Mouse (Mus musculus) midbrain, embryonic 14.5 days (tissue): Measurements from ENCODE around the gene Olfr1416. TPM values are rescaled to one million over a fixed set of nuclear protein-coding genes. Genes with fewer than 3 reads are reported as not detected.

Experiments
- ATAC-seq: fragments of 200-750 bp; cut with Nextera tagmentation; 2 replicates; pipeline ENCODE4 v1.8.0; 2017; ENCODE audit warnings: moderate number of reproducible peaks, moderate library complexity; ENCODE audit not compliant: low FRiP score, low TSS enrichment
- DNase-seq: peaks from one replicate; pipeline ENCODE4 v3.0.0-alpha.2; 2015
- H3K27ac ChIP-seq: fragments of 300-500 bp; sonication (generic); replicated peaks from 2 replicates; pipeline ENCODE4 v1.5.1; 2014; ENCODE audit warnings: mild to moderate bottlenecking, low read depth, low read length, moderate library complexity
- H3K27me3 ChIP-seq: fragments of 300-500 bp; sonication (generic); 2 replicates; pipeline ENCODE4 v1.6.1; 2014; ENCODE audit warnings: low read length, control low read depth, mixed read lengths; ENCODE audit not compliant: control insufficient read depth, insufficient read depth
- H3K36me3 ChIP-seq: fragments of 300-500 bp; sonication (generic); 2 replicates; pipeline ENCODE4 v1.6.1; 2014; ENCODE audit warnings: low read length, control low read depth; ENCODE audit not compliant: control insufficient read depth, insufficient read depth
- H3K4me1 ChIP-seq: fragments of 300-500 bp; sonication (generic); 2 replicates; pipeline ENCODE4 v1.6.1; 2014; ENCODE audit warnings: mild to moderate bottlenecking, antibody characterized with exemption, low read length, control low read depth; ENCODE audit not compliant: control insufficient read depth, insufficient read depth
- H3K4me2 ChIP-seq: fragments of 300-500 bp; sonication (generic); 2 replicates; pipeline ENCODE4 v1.6.1; 2014; ENCODE audit warnings: mild to moderate bottlenecking, low read length, moderate library complexity
- H3K4me3 ChIP-seq: fragments of 300-500 bp; sonication (generic); replicated peaks from 2 replicates; pipeline ENCODE4 v1.5.1; 2014; ENCODE audit warnings: low read depth, low read length
- H3K9ac ChIP-seq: fragments of 300-500 bp; sonication (generic); replicated peaks from 2 replicates; pipeline ENCODE4 v1.6.1; 2014; ENCODE audit warnings: mild to moderate bottlenecking, low read length, moderate library complexity
- H3K9me3 ChIP-seq: fragments of 300-500 bp; sonication (generic); 2 replicates; pipeline ENCODE4 v1.6.1; 2016; ENCODE audit warnings: low read length, control low read depth, mixed read lengths; ENCODE audit not compliant: control insufficient read depth
- WGBS: fragments of 180-500 bp; shearing (Covaris S2); extraction: QIAGEN DNeasy Blood & Tissue Kit; methylation state at CpG from one replicate; pipeline ENCODE4 v1.1.7; 2014; 5-methylcytosine and 5-hydroxymethylcytosine counted together
- polyA plus RNA-seq: library from polyadenylated mRNA; unstranded; fragments of >200 nt; fragmentation: Nextera tagmentation; extraction: Ambion mirVana; gene quantifications from 2 replicates; pipeline ENCODE4 v1.2.1, GENCODE M21; 2014

Olfr1416 gene
- polyA plus RNA-seq, 1 experiment from 2014 or later: not detected

DNA sequence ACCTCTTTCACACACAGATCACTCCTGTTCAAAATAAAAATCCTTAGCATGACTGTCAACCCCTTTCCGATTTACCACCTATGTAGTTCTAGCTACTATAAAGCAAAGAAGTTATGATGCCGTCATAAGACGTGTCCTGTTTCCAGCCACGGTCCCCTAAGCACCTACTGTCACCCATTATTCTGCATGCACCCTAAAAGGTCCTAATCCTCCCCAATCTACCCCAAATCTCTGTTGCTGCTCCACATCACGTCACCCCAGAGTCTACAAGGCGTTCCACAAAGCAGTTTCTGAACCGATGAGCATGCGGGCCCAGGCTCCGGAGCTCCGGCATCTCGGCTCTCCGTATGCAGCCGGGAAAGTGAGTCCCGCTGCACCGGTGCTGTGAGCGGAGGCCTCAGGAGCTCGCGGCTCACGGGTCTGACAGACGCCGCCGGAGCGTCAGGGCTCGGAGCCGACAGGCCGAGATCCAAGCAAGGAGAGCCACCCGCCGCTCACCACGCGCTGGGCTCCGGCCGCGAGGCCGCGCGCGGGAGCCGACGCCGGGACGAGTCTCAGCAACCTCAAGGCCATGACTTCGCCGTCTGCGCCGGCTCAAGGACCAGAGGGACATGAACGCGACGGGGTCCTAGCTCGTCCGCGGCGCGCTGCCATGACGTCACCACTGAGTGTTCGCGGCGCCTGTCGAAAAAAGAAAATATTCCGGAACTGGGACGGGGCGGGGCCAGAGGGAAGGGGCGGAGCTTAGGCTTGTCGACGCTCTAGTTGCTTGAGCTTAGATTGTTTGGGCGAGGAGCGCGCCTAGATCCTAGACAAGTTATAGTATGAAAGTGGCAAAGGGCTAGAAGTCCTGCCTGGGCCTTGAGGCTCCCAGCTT is 11.5 kb downstream of the Olfr1416 start, which contains the start of gene Ndufa10:
Gene Ndufa10, minus strand, starts transcription at position 696 of the 877 bp plus-strand sequence.
- H3K9me3 ChIP-seq: no peaks in the 10 kb centered on the region
- peaks cover 26% of the 10 kb centered on the region for H3K36me3 ChIP-seq
- peak within 1 kb of the TSS; percentile 93 for H3K4me2 ChIP-seq
- DNase-seq: peak; percentile 96
- H3K4me1 ChIP-seq: peaks cover 10% of the 10 kb centered on the region
- peak; percentile 93 for ATAC-seq
- H3K4me3 ChIP-seq: peak within 1 kb of the TSS; percentile 96
- no peaks in the 10 kb centered on the region for H3K27me3 ChIP-seq
- 1% methylated on average over 67 of the region's 67 CpGs for WGBS
- H3K27ac ChIP-seq: peak within 1 kb of the TSS; percentile 75
- H3K9ac ChIP-seq: peak within 1 kb of the TSS; percentile 92

DNA sequence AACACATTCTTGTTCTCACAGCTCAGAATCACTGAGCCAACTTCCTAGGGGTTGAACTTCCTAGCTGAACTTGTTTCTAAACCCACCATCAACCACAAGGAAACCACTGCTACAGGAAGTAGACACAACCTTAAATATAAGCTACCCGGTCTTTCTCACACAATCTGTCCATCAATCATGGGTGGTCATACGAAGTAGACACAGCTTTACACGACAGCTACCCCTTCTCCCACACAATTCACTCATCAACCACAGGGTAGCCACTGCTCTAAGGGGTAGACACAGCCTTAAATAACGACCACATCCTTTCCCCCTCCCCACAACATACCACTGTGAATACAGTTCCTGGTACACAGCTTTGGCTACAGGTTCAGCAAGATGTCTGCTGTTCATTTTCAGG is 16.0 kb downstream of the Olfr1416 start:
- peaks cover 4% of the 10 kb centered on the region for H3K4me1 ChIP-seq
- no peaks in the 10 kb centered on the region for H3K27me3 ChIP-seq
- ATAC-seq: no peak
- no peak overlapping the region for H3K4me3 ChIP-seq
- no peak overlapping the region for H3K4me2 ChIP-seq
- DNase-seq: no peak
- peaks cover 70% of the 10 kb centered on the region for H3K36me3 ChIP-seq
- H3K9ac ChIP-seq: no peak overlapping the region
- H3K9me3 ChIP-seq: no peaks in the 10 kb centered on the region
- H3K27ac ChIP-seq: no peak overlapping the region
- WGBS: 92% methylated on average over 4 of the region's 4 CpGs

DNA sequence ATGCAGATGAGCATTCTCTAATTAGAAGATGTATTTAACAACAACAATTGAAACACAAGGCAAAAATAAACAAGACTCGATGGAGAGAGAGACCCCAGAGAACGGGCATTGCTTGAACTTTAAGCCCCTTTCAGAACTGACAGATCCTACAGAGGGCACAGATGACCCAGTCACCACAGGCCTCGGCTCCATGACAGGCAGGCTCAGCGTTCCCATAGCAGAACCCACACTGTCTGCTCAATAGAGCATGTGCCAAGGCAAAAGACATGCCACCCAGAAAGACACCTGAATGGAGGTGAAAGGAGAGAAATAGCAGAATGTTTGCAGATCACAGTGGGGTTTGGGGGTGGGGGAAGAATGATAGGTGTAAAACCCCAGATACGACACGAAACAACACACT is 26.5 kb downstream of the Olfr1416 start:
- Histone ChIP-seq H3K9ac (no peak overlapping the region), H3K4me2 (no peak overlapping the region), H3K4me3 (no peak overlapping the region), H3K4me1 (no peaks in the 10 kb centered on the region), H3K9me3 (no peaks in the 10 kb centered on the region), H3K27me3 (no peaks in the 10 kb centered on the region), H3K36me3 (peaks cover 89% of the 10 kb centered on the region), H3K27ac (no peak overlapping the region)
- ATAC-seq (no peak), DNase-seq (no peak)
- 96% methylated on average over 6 of the region's 6 CpGs for WGBS

DNA sequence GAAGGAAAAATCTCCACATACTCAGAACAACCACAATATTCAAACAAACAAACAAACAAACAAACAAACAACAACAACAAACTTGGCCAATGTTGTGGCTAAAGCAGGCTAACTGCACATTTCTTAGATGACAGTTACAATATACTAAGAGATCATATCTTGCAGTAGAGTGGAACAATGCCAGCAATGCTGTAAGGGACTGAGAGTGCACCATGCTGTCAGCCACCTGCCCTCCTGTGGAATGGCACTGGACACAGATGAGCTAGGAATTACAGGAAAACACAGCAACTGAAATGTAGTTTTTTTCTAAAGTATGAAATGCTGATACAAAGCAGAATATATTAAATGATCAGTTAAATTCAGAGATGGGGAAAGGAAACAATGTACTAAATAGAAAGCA is 27.2 kb downstream of the Olfr1416 start:
- ATAC-seq: no peak
- H3K36me3 ChIP-seq: peaks cover 88% of the 10 kb centered on the region
- no peak overlapping the region for H3K4me2 ChIP-seq
- no peak overlapping the region for H3K27ac ChIP-seq
- no peak overlapping the region for H3K9ac ChIP-seq
- H3K9me3 ChIP-seq: no peaks in the 10 kb centered on the region
- H3K27me3 ChIP-seq: no peaks in the 10 kb centered on the region
- no peak overlapping the region for H3K4me3 ChIP-seq
- DNase-seq: no peak
- no peaks in the 10 kb centered on the region for H3K4me1 ChIP-seq

DNA sequence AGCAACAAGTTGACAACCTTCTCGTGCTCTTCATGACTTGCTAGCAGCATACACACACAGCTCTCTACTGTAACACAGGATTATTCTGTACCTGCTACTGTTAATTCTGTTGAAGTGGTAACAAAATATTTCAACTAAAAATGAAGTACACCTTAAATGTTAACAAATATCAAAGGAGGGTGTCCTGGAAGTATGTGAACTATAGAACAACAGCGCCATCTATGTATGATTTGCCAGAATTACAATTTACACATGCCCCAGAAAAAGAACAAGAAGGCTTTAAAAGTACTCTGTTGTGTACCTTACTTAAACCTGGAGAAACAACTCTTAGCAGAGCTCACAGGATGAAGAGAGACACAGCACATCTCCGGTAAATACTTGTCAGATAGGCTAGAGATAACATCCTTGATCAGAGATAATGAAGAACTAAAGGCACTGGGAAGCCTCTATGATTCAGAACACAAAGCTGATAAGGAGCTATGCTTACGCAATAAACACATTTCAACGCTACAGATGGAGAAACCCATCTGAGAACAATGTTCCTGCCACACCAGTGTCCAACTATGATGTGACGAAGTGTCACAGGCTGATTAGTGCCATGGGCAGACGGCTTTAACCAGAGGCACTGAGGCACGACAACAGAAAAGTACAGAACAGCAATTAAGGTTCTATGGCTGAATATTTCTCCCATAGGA is 31.0 kb downstream of the Olfr1416 start:
- Histone ChIP-seq H3K4me1 (no peaks in the 10 kb centered on the region), H3K27me3 (no peaks in the 10 kb centered on the region), H3K36me3 (peaks cover 86% of the 10 kb centered on the region), H3K9me3 (no peaks in the 10 kb centered on the region), H3K27ac (no peak overlapping the region), H3K9ac (no peak overlapping the region), H3K4me2 (no peak overlapping the region), H3K4me3 (no peak overlapping the region)
- ATAC-seq (no peak), DNase-seq (peak; percentile 76)
- 73% methylated on average over 8 of the region's 8 CpGs for WGBS

DNA sequence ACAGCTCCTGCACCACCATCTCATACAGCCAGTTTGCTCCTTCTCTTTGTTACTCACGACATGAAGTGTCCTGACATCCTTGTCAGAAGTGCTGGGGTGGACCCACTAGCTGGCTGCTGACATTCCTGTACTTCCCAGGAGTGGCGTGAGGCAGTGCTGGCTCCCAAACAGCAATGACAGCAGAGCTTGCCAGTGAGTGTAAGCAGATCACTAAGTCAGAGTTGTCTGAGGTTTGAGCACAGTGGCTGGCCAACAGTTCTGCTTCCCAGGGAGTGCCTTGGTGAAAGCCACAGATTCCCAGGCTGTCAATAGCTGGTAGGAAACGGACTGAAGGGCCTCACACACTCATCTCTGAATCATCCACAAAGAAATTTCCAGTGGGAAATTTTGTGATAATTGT is 36.6 kb downstream of the Olfr1416 start:
- no peak overlapping the region for H3K27ac ChIP-seq
- peaks cover 81% of the 10 kb centered on the region for H3K36me3 ChIP-seq

DNA sequence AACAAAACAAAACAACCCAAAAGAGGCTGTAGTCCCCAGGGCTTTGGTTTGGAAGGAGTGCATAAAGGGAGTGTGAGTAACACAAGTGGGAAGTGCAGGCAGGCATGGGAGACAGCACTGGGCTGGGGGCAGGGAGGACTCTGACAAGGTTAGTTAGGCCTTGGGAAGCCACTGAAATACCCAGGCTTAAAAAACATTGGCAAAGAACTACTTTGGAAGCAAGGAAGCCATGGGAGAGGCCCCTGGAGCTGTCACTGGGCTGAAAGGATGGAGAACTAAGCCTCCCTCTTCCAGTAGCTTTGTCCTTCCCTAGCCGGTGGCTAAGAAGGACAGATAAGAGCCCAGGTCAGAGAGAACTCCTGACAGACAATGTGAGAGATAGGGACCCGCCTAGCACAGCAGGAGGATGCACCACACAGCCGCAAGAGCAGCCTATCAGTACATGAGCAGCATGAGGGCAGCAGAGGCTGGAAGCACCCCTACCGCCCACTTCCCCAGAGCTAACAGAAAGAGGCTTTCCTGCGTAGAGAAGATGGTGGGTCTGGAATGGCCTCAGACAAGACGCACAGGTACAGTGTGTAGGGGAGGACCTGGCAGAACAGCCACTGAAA is 43.4 kb downstream of the Olfr1416 start:
- no peak overlapping the region for H3K4me2 ChIP-seq
- ATAC-seq (no peak), DNase-seq (no peak)
- H3K27ac ChIP-seq: no peak overlapping the region
- peaks cover 66% of the 10 kb centered on the region for H3K36me3 ChIP-seq
- no peak overlapping the region for H3K9ac ChIP-seq
- no peak overlapping the region for H3K4me3 ChIP-seq
- H3K4me1 ChIP-seq: peaks cover 4% of the 10 kb centered on the region; the same call in 1 of the 2 replicates
- H3K27me3 ChIP-seq: no peaks in the 10 kb centered on the region
- WGBS: 62% methylated on average over 6 of the region's 6 CpGs
- no peaks in the 10 kb centered on the region for H3K9me3 ChIP-seq

More for the DNA sequence above, 36.6 kb downstream of the Olfr1416 start:
- ATAC-seq: no peak
- no peak overlapping the region for H3K4me2 ChIP-seq
- H3K4me1 ChIP-seq: no peaks in the 10 kb centered on the region
- WGBS: 86% methylated on average over 3 of the region's 3 CpGs
- no peaks in the 10 kb centered on the region for H3K27me3 ChIP-seq
- DNase-seq: no peak
- no peak overlapping the region for H3K4me3 ChIP-seq
- no peak overlapping the region for H3K9ac ChIP-seq
- no peaks in the 10 kb centered on the region for H3K9me3 ChIP-seq

DNA sequence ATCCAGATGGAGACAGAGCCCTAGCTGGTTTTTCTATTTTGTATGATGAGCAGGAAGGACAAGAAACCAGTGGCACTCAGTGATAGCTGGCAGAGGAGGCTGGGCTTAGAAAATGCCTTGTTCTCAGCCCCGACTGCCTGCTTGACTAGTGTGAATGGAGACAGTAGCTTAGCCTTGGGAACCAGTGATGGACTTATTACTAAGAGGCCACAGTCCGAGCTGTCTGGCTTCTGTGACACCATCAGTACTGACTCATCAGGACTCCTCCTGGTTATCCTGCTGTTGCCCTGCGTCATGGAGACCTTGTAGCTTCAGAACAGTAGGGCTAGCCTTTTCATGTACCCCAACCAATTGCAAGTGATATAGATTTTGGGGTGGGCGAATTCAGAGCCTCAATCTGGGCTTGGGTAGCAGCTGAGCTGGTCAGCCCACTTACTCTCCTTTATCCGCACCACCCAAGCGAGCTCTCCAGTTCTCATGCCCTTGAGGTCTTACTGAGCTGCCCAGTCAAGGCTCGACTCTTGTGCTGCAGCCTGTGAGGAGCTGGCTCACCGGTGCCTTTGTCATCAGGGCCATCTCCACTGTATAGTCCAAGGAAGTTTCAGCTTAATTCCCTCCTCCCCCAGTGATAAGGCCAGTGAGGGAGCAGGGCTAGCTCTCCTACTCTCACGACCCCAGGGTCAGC is 44.7 kb downstream of the Olfr1416 start:
- no peaks in the 10 kb centered on the region for H3K9me3 ChIP-seq
- no peak overlapping the region for H3K27ac ChIP-seq

More for the DNA sequence above, 44.7 kb downstream of the Olfr1416 start:
- peaks cover 6% of the 10 kb centered on the region; the same call in 1 of the 2 replicates for H3K4me1 ChIP-seq
- H3K36me3 ChIP-seq: peaks cover 62% of the 10 kb centered on the region
- WGBS: 89% methylated on average over 9 of the region's 9 CpGs
- no peak overlapping the region for H3K9ac ChIP-seq
- no peak for DNase-seq
- no peak overlapping the region for H3K4me3 ChIP-seq
- ATAC-seq: no peak
- no peak overlapping the region for H3K4me2 ChIP-seq
- H3K27me3 ChIP-seq: no peaks in the 10 kb centered on the region
